Mouse (Mus musculus) layer of hippocampus, postnatal 25 days (tissue): ENCODE measurements at regions not wholly inside any gene's neighbourhood (a gene's known extent, or its start where the extent isn't known, plus 50 kb on each side); places are given as distances from the start of the nearest gene placed in this dataset.
A peak's percentile ranks its signal among the peaks of the same experiment; 100 is the strongest.

Experiments
- DNase-seq, 2 experiments: peaks; one replicate each; pipeline ENCODE4 v3.0.0; 2022; ENCODE audit warnings: mixed read lengths in 2 of 2, low spot score in 1 of 2; ENCODE audit errors: extremely low spot score in 1 of 2

GRCm38 (mm10) chr5:136619315-136620231 is 52.3 kb upstream of the Cux1 start:
- no peak for DNase-seq

- no peak for DNase-seq
These were observed 52.9 kb upstream of the Cux1 start for GRCm38 (mm10) chr5:136620234-136620633.

- DNase-seq: no peak
These were observed 54.2 kb upstream of the Cux1 start for GRCm38 (mm10) chr5:136621336-136622125.

- DNase-seq: no peak
These were observed 54.9 kb upstream of the Cux1 start for GRCm38 (mm10) chr5:136622152-136622551.

- DNase-seq: peak; percentile 59 to 68
These were observed 55.6 kb upstream of the Cux1 start for GRCm38 (mm10) chr5:136622721-136623542.

GRCm38 (mm10) chr5:136623791-136624190 is 56.5 kb upstream of the Cux1 start:
- DNase-seq: no peak

GRCm38 (mm10) chr5:136625176-136625991 is 58.1 kb upstream of the Cux1 start:
- DNase-seq: no peak

GRCm38 (mm10) chr5:136626142-136626771 is 59.0 kb upstream of the Cux1 start:
- no peak for DNase-seq

GRCm38 (mm10) chr5:136626891-136627290 is 59.6 kb upstream of the Cux1 start:
- no peak for DNase-seq

GRCm38 (mm10) chr5:136627671-136628292 is 60.5 kb upstream of the Cux1 start:
- DNase-seq: no peak

GRCm38 (mm10) chr5:136628502-136628901 is 61.2 kb upstream of the Cux1 start:
- no peak for DNase-seq

- DNase-seq: no peak
These were observed 60.7 kb upstream of the Myl10 start for GRCm38 (mm10) chr5:136632286-136632685.

GRCm38 (mm10) chr5:136633901-136634300 is 59.0 kb upstream of the Myl10 start:
- DNase-seq: no peak

GRCm38 (mm10) chr5:136635119-136635518 is 57.8 kb upstream of the Myl10 start:
- no peak for DNase-seq

GRCm38 (mm10) chr5:136636476-136636875 is 56.5 kb upstream of the Myl10 start:
- DNase-seq: no peak

- peak; percentile 21 to 23 for DNase-seq
These were observed 55.1 kb upstream of the Myl10 start for GRCm38 (mm10) chr5:136637872-136638271.

GRCm38 (mm10) chr5:136640871-136641619 is 51.9 kb upstream of the Myl10 start:
- no peak for DNase-seq

- DNase-seq: no peak
These were observed 50.7 kb upstream of the Myl10 start for GRCm38 (mm10) chr5:136642208-136642607.
